Mouse (Mus musculus): Measurements from ENCODE around the gene Llph. TPM values are rescaled to one million over a fixed set of nuclear protein-coding genes. Genes with fewer than 3 reads are reported as not detected.

The Llph gene
- total RNA-seq, 2 experiments from 2014 or later, result 22.6 to 22.9 TPM

DNA sequence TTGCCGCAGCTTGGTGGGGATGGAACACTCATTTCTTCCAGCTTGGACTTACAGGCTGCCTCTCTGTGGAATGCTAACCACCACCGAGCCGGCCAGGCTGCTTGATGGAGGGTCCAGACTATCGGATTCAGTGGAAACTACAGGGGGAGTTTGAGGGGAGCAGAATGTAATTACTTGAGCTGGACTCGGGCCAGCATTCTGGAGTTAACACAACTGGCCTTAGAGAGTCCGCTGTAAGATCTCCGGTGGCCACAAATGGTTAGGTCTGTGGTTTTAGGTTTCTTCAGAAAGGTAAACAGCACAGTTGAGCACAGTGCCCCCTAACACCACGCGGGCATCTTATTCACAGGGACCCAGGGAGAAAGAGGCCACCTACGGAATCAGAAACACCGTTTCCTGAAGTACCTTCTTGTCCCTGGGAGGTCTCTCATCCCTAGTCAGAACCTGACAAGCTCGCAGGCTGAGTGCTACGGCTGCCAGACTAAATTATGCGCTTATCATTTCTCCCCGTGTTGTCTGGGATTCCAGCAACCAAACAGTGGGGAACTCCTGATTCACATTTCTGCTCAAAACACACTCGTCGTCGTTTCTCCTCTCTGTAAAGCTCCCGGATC, 45.5 kb downstream of the Llph start:
- DNase-seq (ENCODE audit: low spot score in 2 of 2), result no peak

- DNase-seq (ENCODE audit: low spot score in 2 of 2), result no peak
Measured at GRCm38 (mm10) chr10:120273335-120273734, 46.5 kb downstream of the Llph start.

- no peak for DNase-seq (ENCODE audit: low spot score in 2 of 2)
Measured at GRCm38 (mm10) chr10:120279482-120280128, 52.7 kb downstream of the Llph start.

DNA sequence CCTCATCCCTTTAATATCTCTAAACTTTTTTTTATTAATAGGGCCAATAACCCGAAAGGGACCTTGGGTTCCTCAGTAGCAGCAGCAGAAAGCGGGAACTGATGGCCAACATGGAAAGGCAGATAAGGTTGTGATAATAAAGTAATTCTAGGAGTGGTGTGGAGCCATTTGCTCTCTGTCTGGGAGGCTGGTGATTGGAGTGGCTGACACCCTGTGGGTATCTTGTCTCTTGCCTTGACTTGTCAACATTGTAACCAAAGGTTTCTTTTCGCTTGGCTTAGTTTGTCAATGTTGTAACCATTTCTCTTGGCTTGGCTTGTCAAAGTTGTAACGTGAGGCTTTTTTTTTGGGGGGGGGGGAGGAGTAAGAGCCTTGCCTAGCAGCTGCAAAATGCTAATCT, 53.5 kb downstream of the Llph start:
- DNase-seq (ENCODE audit: low spot score in 2 of 2), result no peak

DNA sequence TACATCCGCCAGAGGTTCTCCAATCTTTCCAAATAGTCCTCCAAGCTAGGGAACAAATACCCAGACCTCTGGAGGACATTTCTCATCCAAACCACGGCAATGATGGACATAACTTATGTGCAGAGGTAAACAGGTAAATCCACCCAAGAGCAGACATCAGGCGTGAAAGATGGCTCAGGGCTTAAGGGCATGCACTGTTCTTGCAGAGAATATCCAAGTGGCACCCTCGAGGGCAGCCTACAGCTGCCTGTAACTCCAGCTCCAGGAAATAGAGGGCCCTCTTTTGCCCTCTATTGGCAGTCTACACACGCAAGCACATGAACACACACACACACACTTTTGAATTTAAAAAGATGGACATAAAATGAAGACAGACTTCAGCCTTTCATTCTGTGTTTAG, 54.8 kb downstream of the Llph start:
- DNase-seq (ENCODE audit: low spot score in 2 of 2), result no peak

Other genes with a start within 250 kb of the Llph start
- 10 to 100 TPM; 10.6 to 12.9 TPM for gene Helb, start 114.1 kb upstream of the Llph start, total RNA-seq (2021)
- gene Tmbim4, start 25.5 kb upstream of the Llph start, total RNA-seq (2021), result 100 to 1,000 TPM; 117 TPM
- 1 to 10 TPM; 2.0 to 2.2 TPM for gene Irak3, start 24.9 kb upstream of the Llph start, total RNA-seq (2021)
- 10 to 100 TPM; 13.8 to 14.4 TPM for gene Hmga2, start 249.4 kb downstream of the Llph start, total RNA-seq (2021)